Mouse (Mus musculus): ENCODE results near the gene Natd1. TPM values are rescaled to one million over a fixed set of nuclear protein-coding genes. Genes with fewer than 3 reads are reported as not detected.

Gene Natd1
- total RNA-seq (2015) (2.2 and 2.3 TPM in 2 replicates), total RNA-seq (2017) (0.67 and 0.98 TPM in 2 replicates)

- ATAC-seq (replicated peaks; ENCODE audit: poor library complexity): no peak
Measured at GRCm38 (mm10) chr11:60914491-60914890, at the start of gene Natd1. Gene Natd1 (minus strand): TSS chr11:60914750.

- no peak for ATAC-seq (replicated peaks; ENCODE audit: poor library complexity)
Measured at GRCm38 (mm10) chr11:60962709-60963108, 48.2 kb upstream of the Natd1 start.

- ATAC-seq (replicated peaks; ENCODE audit: poor library complexity): no peak
Measured at GRCm38 (mm10) chr11:60961176-60961575, 46.6 kb upstream of the Natd1 start.

- no peak for ATAC-seq (replicated peaks; ENCODE audit: poor library complexity)
Measured at GRCm38 (mm10) chr11:60958948-60959347, 44.4 kb upstream of the Natd1 start.

- ATAC-seq (replicated peaks; ENCODE audit: poor library complexity): no peak
Measured at GRCm38 (mm10) chr11:60955621-60956383, 41.3 kb upstream of the Natd1 start.

DNA sequence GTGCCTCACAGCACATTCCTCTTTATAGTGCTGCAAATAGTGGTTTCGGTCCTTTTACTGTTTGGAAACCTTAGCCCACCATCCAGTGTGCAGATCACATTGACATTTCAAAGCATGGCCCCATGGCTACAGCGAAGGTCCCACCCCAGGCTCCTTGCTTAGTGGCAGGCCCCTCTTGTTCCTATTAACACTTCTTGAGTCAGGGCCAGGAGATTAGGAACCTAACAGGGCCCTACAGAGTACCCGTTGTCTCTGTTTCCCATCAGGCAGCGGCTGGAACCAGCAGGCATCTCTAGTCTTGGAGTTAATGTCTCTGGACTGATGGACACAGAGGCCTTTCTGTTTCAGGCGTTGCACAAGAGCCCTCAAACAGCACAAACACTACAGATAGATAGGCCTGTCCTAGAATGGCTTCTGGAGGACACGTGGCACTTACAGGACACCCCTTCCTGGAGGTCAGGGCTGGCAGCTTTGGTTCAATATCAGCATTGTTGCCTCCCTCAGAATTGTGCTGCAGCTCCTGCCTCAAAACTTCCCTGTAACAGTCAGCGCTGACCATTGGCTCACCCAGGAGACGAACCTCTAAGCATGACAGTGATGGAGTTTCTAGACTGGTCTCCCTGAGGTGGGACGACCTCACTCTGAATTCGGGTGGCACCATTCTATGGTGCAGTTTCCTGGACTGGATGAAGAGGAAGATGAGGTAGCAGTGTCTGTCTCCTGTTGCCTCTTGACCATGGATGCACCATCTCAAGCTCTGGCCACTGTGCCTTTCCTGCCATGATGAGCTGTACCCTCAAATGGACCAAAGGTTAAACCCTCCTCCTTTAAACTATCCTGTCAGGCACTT is 39.9 kb upstream of the Natd1 start:
- ATAC-seq (replicated peaks; ENCODE audit: poor library complexity): no peak

- peak; percentile 95 for ATAC-seq (replicated peaks; ENCODE audit: poor library complexity)
Measured at GRCm38 (mm10) chr11:60953803-60954202, 39.3 kb upstream of the Natd1 start.

GRCm38 (mm10) chr11:60952986-60953385 is 38.4 kb upstream of the Natd1 start:
- no peak for ATAC-seq (replicated peaks; ENCODE audit: poor library complexity)

DNA sequence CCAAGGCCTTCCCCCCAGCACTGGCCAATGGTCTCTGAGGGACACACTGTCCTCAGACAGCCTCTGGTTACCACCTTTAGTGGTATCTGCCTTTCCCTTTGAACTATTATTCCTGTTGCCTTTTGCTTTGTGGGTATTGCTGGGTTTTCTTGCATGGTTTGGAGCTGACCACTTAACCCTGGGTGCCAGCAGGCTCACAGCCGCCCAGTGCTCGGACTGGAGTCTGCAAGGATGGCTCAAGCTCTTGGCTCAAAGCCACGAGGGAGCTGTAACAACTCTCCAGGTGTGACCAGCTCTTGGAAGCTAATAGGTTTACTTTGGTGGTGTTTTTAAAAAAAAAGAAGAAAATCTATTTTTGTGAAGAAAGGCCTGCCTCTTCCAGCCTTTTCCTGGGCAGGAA is 37.8 kb upstream of the Natd1 start:
- ATAC-seq (replicated peaks; ENCODE audit: poor library complexity): no peak

DNA sequence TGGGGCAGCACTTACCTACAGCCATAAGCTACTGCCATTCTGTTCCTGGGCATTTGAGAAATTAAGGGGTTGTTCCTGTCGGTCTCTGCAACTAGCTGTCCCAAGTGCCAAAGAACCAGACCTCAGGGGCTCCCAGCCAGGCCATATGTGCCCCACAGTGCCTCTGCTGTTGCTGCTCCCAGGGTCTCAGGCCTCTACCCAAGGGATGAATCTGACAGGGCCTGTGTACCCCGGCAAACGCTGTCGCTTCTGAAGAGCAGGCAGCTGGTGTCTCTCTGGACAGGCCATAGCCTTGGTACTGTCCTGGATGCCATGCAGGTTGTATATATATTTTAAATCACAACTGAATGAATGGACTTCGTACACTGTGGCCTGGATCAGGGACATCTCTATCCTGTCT is 37.3 kb upstream of the Natd1 start:
- ATAC-seq (replicated peaks; ENCODE audit: poor library complexity): no peak

- ATAC-seq (replicated peaks; ENCODE audit: poor library complexity): no peak
Measured at GRCm38 (mm10) chr11:60945003-60945402, 30.5 kb upstream of the Natd1 start.

GRCm38 (mm10) chr11:60942263-60943015 is 27.9 kb upstream of the Natd1 start:
- ATAC-seq (replicated peaks; ENCODE audit: poor library complexity): peak; percentile 17; the same call in 1 of the 2 replicates

DNA sequence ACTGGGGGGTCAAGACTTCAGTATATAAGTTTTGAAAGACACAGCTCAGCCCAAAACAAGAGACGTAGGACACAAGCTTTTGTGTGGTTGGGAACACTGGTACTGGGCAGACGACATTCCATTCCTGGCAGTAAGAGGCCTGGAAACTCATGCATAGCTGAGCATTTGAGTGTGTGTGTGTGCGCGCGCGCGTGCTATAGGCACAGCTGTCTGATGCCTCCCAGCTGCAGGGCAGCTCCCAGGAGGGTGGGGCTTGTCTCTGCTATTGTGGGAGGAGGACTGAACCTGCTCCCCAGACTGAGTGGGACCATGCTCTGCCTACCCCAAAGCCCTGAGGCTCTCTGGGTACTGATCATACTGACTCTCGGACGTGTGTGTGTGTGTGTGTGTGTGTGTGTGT is 26.8 kb upstream of the Natd1 start:
- ATAC-seq (replicated peaks; ENCODE audit: poor library complexity): no peak

DNA sequence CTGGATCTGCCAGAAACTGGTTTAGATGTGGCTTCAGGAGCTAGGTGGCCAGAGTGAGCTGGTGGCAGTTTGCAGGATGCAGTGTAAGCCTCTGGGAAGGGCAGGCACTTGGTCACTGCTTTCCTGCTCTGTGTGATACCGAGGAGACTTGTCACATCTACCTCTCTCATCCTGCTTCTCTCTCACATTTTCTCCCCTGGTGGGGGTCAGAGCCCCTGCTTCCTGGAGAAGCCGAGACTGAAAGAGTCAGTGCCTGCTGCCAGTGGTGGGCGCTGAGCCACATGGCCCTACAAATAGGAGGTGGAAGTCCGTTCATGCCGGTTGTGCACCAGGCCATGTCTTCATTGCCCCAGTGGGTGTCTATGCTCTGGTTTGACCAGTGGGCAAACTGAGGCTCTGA is 26.0 kb upstream of the Natd1 start:
- ATAC-seq (replicated peaks; ENCODE audit: poor library complexity): no peak

GRCm38 (mm10) chr11:60939487-60939886 is 24.9 kb upstream of the Natd1 start:
- no peak for ATAC-seq (replicated peaks; ENCODE audit: poor library complexity)

DNA sequence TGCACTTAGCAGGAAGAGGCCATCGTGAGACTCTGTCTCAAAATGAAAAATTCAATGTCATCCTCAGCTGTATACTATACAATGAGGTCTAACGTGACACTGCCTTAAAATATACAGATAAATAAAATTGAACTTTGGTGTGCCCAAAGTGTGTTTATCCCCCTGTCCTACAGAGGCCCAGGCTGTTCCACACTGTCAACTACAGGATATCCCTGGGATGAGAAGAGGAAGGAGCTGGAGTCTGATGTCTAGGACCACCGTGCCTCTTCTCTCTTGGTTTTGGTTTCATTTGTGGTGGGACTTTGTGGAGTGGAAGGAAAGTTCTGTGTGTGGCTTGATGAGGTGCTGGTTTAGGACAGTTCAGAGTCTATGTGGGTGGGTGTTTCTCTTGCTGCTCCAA is 23.1 kb upstream of the Natd1 start:
- no peak for ATAC-seq (replicated peaks; ENCODE audit: poor library complexity)

- ATAC-seq (replicated peaks; ENCODE audit: poor library complexity): peak; percentile 17; the same call in 1 of the 2 replicates
Measured at GRCm38 (mm10) chr11:60935975-60936373, 21.4 kb upstream of the Natd1 start.

DNA sequence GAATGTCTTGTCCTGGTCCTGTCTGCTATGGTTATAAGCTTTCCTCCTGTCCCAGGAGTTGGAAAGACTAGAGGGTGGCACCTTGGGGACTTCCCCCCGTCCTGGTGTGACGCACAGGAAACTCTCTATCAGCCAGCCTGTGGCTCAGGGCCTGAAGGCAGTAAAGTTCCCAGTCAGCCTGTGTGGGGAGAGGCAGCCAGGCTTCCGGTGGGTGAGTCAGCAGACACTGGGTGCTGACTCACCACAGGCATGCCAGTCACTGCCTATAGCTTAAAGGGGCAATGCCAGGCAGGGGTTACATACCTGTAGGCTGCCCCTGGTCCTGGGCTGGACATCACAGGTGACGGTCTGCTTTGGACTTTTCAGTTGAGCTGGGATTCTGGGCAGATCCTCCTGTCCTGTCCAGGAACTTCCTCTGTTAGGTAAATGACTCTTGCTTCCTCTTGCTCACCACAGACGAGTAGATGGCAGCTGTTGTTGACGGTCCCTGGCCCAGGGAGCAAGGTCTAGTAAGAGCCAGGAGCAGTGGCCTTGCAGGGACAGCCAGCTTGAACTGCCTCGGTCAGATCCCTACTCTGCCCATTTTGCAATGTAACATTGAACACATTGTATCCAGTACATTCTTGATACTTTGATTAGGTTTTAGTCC is 20.9 kb upstream of the Natd1 start:
- peak; percentile 81 for ATAC-seq (replicated peaks; ENCODE audit: poor library complexity)

- no peak for ATAC-seq (replicated peaks; ENCODE audit: poor library complexity)
Measured at GRCm38 (mm10) chr11:60934795-60935194, 20.2 kb upstream of the Natd1 start.

DNA sequence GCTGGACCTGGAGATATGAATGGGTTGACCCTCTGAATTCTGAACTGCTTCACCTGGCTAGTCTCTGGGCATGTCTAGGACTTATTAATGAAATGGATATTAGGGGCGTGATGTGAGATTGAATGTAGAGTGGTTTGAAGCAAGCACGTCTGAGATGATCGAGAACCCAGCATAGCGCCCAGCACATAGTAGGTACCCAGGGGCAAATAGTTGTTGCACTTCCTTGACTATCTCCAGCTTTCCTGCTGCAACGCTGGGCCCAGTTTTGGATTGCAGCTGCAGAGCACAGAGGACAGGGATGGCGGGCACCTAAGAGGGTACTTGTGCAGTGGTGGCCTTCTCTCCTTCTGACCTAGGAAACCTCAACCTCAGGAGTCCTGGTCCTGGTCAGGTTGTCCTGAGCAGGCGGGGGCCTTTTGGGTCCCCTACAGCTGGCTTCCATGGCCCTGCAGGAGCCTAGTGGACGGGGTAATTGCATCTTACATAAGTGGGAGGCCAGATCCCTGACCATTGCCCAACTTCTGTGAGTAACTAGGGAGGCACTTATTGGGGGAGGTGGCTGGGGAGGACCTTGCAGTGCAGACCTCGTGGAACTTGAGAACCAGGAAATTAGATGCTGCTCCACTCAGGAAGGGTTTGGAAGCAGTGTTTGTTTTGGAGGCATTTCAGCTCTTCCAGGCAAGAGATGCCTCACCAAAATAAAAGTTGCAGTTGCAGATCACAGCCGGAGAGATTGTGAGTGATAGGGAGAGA is 18.8 kb upstream of the Natd1 start:
- ATAC-seq (replicated peaks; ENCODE audit: poor library complexity): no peak
